Mouse (Mus musculus): ENCODE data around the gene Stard13. TPM values are rescaled to one million over a fixed set of nuclear protein-coding genes. Genes with fewer than 3 reads are reported as not detected.

Stard13 gene
- polyA plus RNA-seq, 1 experiment = 1.9 TPM

DNA sequence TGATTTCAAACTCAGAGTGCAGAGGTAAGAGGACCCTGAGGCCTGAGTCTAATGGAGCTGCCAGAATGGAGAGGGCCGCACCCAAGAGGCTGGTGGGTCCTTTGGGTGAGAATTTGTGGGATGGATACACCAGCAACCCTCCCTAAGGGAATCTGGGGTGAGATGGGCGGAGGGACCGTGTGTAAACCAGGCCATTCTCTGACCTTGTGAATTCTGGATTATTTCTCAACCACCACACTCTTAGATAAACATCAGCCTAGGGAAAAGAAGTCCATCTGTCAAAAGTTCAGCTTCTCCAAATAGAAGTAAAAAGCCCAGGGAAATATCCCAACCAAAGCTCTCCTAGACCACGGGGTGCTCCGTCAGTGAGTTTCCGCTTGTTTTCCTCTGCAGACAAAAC lies 137.6 kb downstream of the Stard13 start:
- no peaks in the 10 kb centered on the region for H3K4me1 ChIP-seq (replicated peaks; ENCODE audit: control insufficient read depth, insufficient read depth, low read length)
- DNase-seq = no peak
- H3K4me3 ChIP-seq (ENCODE audit: control insufficient read depth, insufficient read depth, low read length) = no peak overlapping the region
- H3K36me3 ChIP-seq (ENCODE audit: control insufficient read depth, insufficient read depth, low read length) = no peaks in the 10 kb centered on the region
- WGBS = 97% methylated on average over 6 of the region's 6 CpGs
- TF ChIP-seq CTCF (IDR thresholded peaks at IDR 0.05; ENCODE audit: borderline replicate concordance, control insufficient read depth, extremely low read depth, insufficient read depth, low read length, poor library complexity) = no peak
- no peaks in the 10 kb centered on the region for H3K27me3 ChIP-seq (ENCODE audit: control insufficient read depth, insufficient read depth, low read length)
- no peak overlapping the region for H3K27ac ChIP-seq (ENCODE audit: control insufficient read depth, insufficient read depth, low read length)

DNA sequence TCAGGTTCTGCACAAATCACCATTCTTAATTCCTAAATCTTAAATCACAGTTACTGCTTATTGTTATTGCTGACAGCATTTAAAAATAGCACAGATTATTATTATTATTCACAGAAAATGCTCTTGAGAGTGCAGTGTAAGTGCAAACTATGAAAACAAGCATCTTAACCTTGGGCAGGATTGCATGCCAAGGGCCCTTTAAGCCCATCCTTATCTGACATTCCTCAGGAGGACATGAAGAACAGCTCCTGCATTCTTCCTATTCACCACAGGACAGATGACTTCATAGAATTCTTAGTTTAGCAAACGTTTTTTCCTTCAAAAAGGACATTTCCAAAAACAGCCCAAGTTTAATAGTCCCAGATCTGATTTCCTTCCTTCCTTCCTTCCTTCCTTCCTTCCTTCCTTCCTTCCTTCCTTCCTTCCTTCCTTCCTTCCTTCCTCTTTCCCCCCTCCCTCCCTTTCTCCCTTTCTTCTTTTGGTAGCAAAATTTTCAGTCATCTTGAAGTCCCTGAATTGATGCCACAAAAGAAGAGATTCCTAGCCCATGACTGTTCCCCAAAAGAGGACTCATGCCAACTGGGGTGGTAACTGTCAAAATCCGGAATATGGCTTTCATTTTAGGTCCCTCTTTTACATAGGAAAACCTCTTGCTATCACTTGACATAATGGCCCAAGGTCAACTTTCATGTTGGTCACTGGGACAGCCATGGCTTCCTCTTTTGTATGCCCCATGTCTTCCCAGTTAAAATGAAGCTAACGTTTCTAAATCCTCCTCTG lies 140.6 kb downstream of the Stard13 start:
- TF ChIP-seq CTCF (IDR thresholded peaks at IDR 0.05; ENCODE audit: borderline replicate concordance, control insufficient read depth, extremely low read depth, insufficient read depth, low read length, poor library complexity) (no peak), POLR2A (IDR thresholded peaks at IDR 0.05; ENCODE audit: control insufficient read depth, extremely low read depth, insufficient read depth, low read length, poor library complexity) (no peak)
- no peaks in the 10 kb centered on the region for H3K36me3 ChIP-seq (ENCODE audit: control insufficient read depth, insufficient read depth, low read length)
- no peak for DNase-seq
- 77% methylated on average over 3 of the region's 3 CpGs for WGBS
- H3K27ac ChIP-seq (ENCODE audit: control insufficient read depth, insufficient read depth, low read length) = no peak overlapping the region
- no peaks in the 10 kb centered on the region for H3K4me1 ChIP-seq (replicated peaks; ENCODE audit: control insufficient read depth, insufficient read depth, low read length)
- H3K4me3 ChIP-seq (ENCODE audit: control insufficient read depth, insufficient read depth, low read length) = no peak overlapping the region
- H3K27me3 ChIP-seq (ENCODE audit: control insufficient read depth, insufficient read depth, low read length) = no peaks in the 10 kb centered on the region

DNA sequence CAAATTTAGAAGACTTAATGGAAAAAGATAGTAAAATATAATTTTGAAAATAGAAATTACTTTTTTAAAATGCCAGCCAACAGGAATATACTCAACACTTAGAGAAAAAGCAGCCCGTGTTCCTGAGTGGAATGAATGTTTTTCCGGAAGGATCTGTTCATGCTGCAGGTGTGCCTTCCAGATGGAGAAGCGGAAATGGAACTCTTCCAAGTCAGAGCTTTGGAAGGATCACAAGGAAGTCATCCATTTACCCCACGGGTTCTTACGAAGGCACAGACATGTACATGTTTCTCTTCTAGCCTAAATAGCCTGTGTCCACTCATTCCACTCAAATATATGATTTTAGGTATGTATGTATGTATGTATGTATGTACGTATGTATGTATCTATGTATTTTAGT lies 142.6 kb downstream of the Stard13 start:
- Histone ChIP-seq H3K27ac (ENCODE audit: control insufficient read depth, insufficient read depth, low read length) (no peak overlapping the region), H3K4me3 (ENCODE audit: control insufficient read depth, insufficient read depth, low read length) (no peak overlapping the region), H3K27me3 (ENCODE audit: control insufficient read depth, insufficient read depth, low read length) (no peaks in the 10 kb centered on the region), H3K4me1 (replicated peaks; ENCODE audit: control insufficient read depth, insufficient read depth, low read length) (no peaks in the 10 kb centered on the region), H3K36me3 (ENCODE audit: control insufficient read depth, insufficient read depth, low read length) (no peaks in the 10 kb centered on the region)
- no peak for DNase-seq
- no peak for TF ChIP-seq POLR2A (IDR thresholded peaks at IDR 0.05; ENCODE audit: control insufficient read depth, extremely low read depth, insufficient read depth, low read length, poor library complexity)
- TF ChIP-seq CTCF (IDR thresholded peaks at IDR 0.05; ENCODE audit: borderline replicate concordance, control insufficient read depth, extremely low read depth, insufficient read depth, low read length, poor library complexity) = no peak
- 95% methylated on average over 6 of the region's 6 CpGs for WGBS

DNA sequence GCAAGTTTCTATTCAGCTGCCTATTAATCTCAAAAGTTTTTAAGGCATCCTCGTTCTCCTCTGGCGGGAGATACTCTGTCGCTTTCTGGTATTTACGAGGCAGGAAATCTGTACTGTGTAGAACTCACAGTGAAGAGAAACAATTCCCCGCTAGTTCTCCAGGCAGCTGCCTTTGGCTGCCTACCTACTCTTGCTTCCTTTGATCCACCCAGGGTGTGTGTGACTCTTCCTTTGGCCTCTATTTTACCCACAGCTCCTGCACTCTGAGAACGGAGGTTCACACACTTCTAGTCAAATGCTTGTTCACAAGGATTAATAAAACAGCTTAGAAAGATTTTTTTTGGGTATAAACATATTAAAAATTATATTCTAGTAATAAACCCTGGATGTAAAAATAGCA lies 144.4 kb downstream of the Stard13 start:
- no peaks in the 10 kb centered on the region for H3K4me1 ChIP-seq (replicated peaks; ENCODE audit: control insufficient read depth, insufficient read depth, low read length)
- TF ChIP-seq POLR2A (IDR thresholded peaks at IDR 0.05; ENCODE audit: control insufficient read depth, extremely low read depth, insufficient read depth, low read length, poor library complexity) (no peak), CTCF (IDR thresholded peaks at IDR 0.05; ENCODE audit: borderline replicate concordance, control insufficient read depth, extremely low read depth, insufficient read depth, low read length, poor library complexity) (no peak)
- no peaks in the 10 kb centered on the region for H3K27me3 ChIP-seq (ENCODE audit: control insufficient read depth, insufficient read depth, low read length)
- DNase-seq = no peak
- H3K36me3 ChIP-seq (ENCODE audit: control insufficient read depth, insufficient read depth, low read length) = no peaks in the 10 kb centered on the region
- no peak overlapping the region for H3K4me3 ChIP-seq (ENCODE audit: control insufficient read depth, insufficient read depth, low read length)
- 93% methylated on average over 6 of the region's 6 CpGs for WGBS
- no peak overlapping the region for H3K27ac ChIP-seq (ENCODE audit: control insufficient read depth, insufficient read depth, low read length)

DNA sequence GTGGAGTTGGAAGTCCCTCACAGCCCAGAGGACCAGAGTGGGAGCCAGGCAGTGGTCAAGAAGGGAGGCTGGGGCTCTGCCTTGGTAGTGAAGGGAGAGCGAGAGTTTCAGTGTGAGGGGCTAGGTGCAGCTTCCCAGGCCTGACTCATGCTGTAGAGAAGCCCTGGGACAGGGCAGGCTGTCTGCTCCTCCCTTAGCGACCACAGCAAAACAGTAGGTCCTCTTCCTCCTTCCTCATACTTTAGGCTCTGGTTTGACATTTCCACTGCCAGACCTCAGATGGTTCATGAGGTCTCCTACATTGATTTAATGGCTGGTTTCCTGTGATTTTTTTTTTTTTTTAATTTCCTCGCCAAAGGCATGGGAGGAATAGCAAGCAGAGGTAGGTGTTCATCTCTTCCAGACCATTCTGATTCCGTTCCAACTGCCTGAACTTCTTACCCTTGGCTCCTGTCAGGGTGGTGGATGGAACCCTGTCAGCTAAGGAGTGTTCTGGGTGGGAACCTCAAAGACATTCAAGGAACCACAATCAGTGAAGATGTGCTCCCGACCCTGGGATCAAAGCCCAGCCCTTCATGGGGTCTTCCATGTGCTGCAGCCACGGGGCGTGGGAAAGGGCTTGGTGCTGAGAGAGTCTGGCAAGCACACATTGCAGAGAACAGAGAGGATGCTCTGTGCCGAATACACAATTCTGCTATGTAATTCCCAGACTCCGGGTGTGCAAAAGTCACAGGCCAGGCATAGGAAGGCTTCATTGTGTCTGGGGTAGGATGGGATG lies 147.0 kb downstream of the Stard13 start:
- no peak for DNase-seq
- 70% methylated on average over 9 of the region's 9 CpGs for WGBS
- Histone ChIP-seq H3K4me1 (replicated peaks; ENCODE audit: control insufficient read depth, insufficient read depth, low read length) (no peaks in the 10 kb centered on the region), H3K4me3 (ENCODE audit: control insufficient read depth, insufficient read depth, low read length) (no peak overlapping the region), H3K27me3 (ENCODE audit: control insufficient read depth, insufficient read depth, low read length) (no peaks in the 10 kb centered on the region), H3K27ac (ENCODE audit: control insufficient read depth, insufficient read depth, low read length) (no peak overlapping the region), H3K36me3 (ENCODE audit: control insufficient read depth, insufficient read depth, low read length) (no peaks in the 10 kb centered on the region)
- no peak for TF ChIP-seq POLR2A (IDR thresholded peaks at IDR 0.05; ENCODE audit: control insufficient read depth, extremely low read depth, insufficient read depth, low read length, poor library complexity)
- TF ChIP-seq CTCF (IDR thresholded peaks at IDR 0.05; ENCODE audit: borderline replicate concordance, control insufficient read depth, extremely low read depth, insufficient read depth, low read length, poor library complexity) = no peak

DNA sequence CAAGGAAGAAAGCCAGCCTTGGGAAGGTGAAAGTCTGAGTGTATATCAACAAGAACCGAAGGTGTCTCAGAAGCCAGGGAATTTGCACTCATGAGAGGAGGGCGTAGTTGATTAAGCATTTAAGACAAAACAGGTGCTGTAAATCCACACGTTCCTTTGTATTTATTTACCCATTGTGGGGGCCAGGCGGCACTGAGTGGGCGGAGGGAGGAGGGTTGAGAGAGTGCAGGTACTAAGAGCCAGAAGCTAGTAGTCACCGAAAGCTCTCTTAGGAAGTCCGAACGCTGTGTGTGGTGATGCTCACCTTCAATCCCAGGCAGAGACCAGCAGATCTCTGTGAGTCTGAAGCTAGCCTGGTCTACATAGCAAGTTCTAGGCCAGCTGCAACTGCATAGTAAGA lies 147.9 kb downstream of the Stard13 start:
- no peak overlapping the region for H3K27ac ChIP-seq (ENCODE audit: control insufficient read depth, insufficient read depth, low read length)
- 91% methylated on average over 8 of the region's 8 CpGs for WGBS
- TF ChIP-seq CTCF (IDR thresholded peaks at IDR 0.05; ENCODE audit: borderline replicate concordance, control insufficient read depth, extremely low read depth, insufficient read depth, low read length, poor library complexity) (no peak), POLR2A (IDR thresholded peaks at IDR 0.05; ENCODE audit: control insufficient read depth, extremely low read depth, insufficient read depth, low read length, poor library complexity) (no peak)
- H3K4me3 ChIP-seq (ENCODE audit: control insufficient read depth, insufficient read depth, low read length) = no peak overlapping the region
- no peak for DNase-seq
- no peaks in the 10 kb centered on the region for H3K36me3 ChIP-seq (ENCODE audit: control insufficient read depth, insufficient read depth, low read length)
- no peaks in the 10 kb centered on the region for H3K4me1 ChIP-seq (replicated peaks; ENCODE audit: control insufficient read depth, insufficient read depth, low read length)
- H3K27me3 ChIP-seq (ENCODE audit: control insufficient read depth, insufficient read depth, low read length) = no peaks in the 10 kb centered on the region

Data from thymus, adult 2 months (tissue).